Mouse (Mus musculus): Measurements from ENCODE around the gene Kank4. TPM values are rescaled to one million over a fixed set of nuclear protein-coding genes. Genes with fewer than 3 reads are reported as not detected.
A peak's percentile ranks its signal among the peaks of the same experiment; 100 is the strongest.
"Not testable (repeated sequence)": the region's sequence is repeated elsewhere in the genome, so short reads cannot be mapped to it uniquely, and the experiment has no call there.

Gene Kank4
- total RNA-seq, 2 experiments from 2014 or later, result 1.9 to 4.8 TPM

GRCm38 (mm10) chr4:98727295-98727958 lies 89.9 kb downstream of the Kank4 start:
- intact Hi-C loops (cut with DNase I; ENCODE audit: low total_unique reads), result no loop called here
- no peak for DNase-seq

GRCm38 (mm10) chr4:98726590-98727237 lies 90.6 kb downstream of the Kank4 start, which contains the start of gene L1td1:
TSS of gene L1td1 (plus strand) at chr4:98726734.
- DNase-seq, result no peak
- intact Hi-C loops (cut with DNase I; ENCODE audit: low total_unique reads), result no loop called here

- no peak for DNase-seq
- intact Hi-C loops (cut with DNase I; ENCODE audit: low total_unique reads), result no loop called here
Observed at GRCm38 (mm10) chr4:98725439-98725838, 91.9 kb downstream of the Kank4 start.

- DNase-seq; intact Hi-C loops (cut with DNase I; ENCODE audit: low total_unique reads): not testable (repeated sequence)
Observed at GRCm38 (mm10) chr4:98724682-98725081, 92.7 kb downstream of the Kank4 start.

GRCm38 (mm10) chr4:98722454-98722853 lies 94.9 kb downstream of the Kank4 start:
- peak; percentile 47 for DNase-seq
- intact Hi-C loops (cut with DNase I; ENCODE audit: low total_unique reads), result no loop called here

- intact Hi-C loops (cut with DNase I; ENCODE audit: low total_unique reads), result no loop called here
- DNase-seq, result no peak
Observed at GRCm38 (mm10) chr4:98718547-98718917, 98.8 kb downstream of the Kank4 start.

GRCm38 (mm10) chr4:98717735-98718546 lies 99.4 kb downstream of the Kank4 start:
- no peak for DNase-seq
- intact Hi-C loops (cut with DNase I; ENCODE audit: low total_unique reads), result no loop called here

GRCm38 (mm10) chr4:98710891-98711290 lies 106.4 kb downstream of the Kank4 start:
- no peak for DNase-seq
- intact Hi-C loops (cut with DNase I; ENCODE audit: low total_unique reads), result no loop called here

Other genes with a start within 250 kb of the Kank4 start
- not detected for gene L1td1, start 90.8 kb downstream of the Kank4 start, total RNA-seq (2021)
- not detected for gene I0C0044D17Rik, start 6.3 kb upstream of the Kank4 start, total RNA-seq (2021)
- gene Usp1, start 106.3 kb upstream of the Kank4 start, total RNA-seq (2021), result 10 to 100 TPM; 11.7 TPM
- gene Angptl3, start 213.4 kb upstream of the Kank4 start, total RNA-seq (2021), result not detected